Mouse (Mus musculus): Measurements from ENCODE around the gene Naglu. TPM values are rescaled to one million over a fixed set of nuclear protein-coding genes. Genes with fewer than 3 reads are reported as not detected.

Naglu gene
- polyA plus RNA-seq, 1 experiment = 12.5 TPM

- TF ChIP-seq CTCF (IDR thresholded peaks at IDR 0.05; ENCODE audit: borderline replicate concordance, extremely low read depth, insufficient read depth, insufficient read length) (no peak), POLR2A (IDR thresholded peaks at IDR 0.05; ENCODE audit: borderline replicate concordance, extremely low read depth, insufficient read depth, insufficient read length, poor library complexity, severe bottlenecking) (no peak)
- DNase-seq (ENCODE audit: low read depth) = no peak
These were observed 11.1 kb upstream of the Naglu start for GRCm38 (mm10) chr11:101058726-101059125.

DNA sequence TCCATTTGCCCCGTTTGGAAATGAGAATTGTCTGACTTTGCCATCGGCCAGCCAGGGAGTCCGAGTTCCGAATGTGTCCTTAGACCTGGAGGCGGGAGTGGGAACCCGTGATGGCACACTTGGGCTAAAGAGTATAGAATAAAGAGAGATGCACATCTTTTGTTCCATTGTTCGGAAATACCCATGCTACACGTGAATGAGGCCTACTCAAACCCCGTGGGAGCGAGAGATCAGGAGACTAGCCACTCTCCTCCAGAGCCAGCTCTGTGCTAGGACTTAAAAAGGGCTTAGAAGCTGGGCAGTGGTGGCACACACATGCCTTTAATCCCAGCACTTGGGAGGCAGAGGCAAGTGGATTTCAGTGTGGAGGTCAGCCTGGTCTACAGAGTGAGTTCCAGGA lies 10.3 kb upstream of the Naglu start:
- TF ChIP-seq CTCF (IDR thresholded peaks at IDR 0.05; ENCODE audit: borderline replicate concordance, extremely low read depth, insufficient read depth, insufficient read length) (no peak), POLR2A (IDR thresholded peaks at IDR 0.05; ENCODE audit: borderline replicate concordance, extremely low read depth, insufficient read depth, insufficient read length, poor library complexity, severe bottlenecking) (no peak)
- no peak for DNase-seq (ENCODE audit: low read depth)

DNA sequence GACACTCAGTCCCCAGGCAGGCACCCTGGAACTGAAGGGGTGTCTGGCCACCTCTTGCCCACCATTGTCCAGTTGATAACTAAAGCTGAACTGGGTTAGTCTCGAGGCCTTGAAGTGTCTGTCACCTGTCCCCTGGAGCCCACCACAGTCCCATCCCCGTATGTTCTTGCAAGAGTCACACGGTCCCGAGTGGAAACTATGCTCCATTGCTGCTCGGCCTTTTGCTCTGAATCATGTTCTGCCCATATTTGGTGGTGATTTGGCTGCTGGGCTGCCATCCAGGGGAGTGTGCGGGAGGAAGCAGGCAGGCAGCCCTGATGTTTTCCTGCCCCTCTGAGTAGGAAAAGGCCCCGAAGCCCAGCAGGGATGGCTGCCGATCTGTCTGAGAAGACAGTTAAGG lies 9.7 kb upstream of the Naglu start:
- DNase-seq (ENCODE audit: low read depth) = peak; percentile 39
- TF ChIP-seq POLR2A (IDR thresholded peaks at IDR 0.05; ENCODE audit: borderline replicate concordance, extremely low read depth, insufficient read depth, insufficient read length, poor library complexity, severe bottlenecking) (no peak), CTCF (IDR thresholded peaks at IDR 0.05; ENCODE audit: borderline replicate concordance, extremely low read depth, insufficient read depth, insufficient read length) (no peak)

GRCm38 (mm10) chr11:101061049-101061448 lies 8.8 kb upstream of the Naglu start:
- no peak for DNase-seq (ENCODE audit: low read depth)
- no peak for TF ChIP-seq CTCF (IDR thresholded peaks at IDR 0.05; ENCODE audit: borderline replicate concordance, extremely low read depth, insufficient read depth, insufficient read length)
- no peak for TF ChIP-seq POLR2A (IDR thresholded peaks at IDR 0.05; ENCODE audit: borderline replicate concordance, extremely low read depth, insufficient read depth, insufficient read length, poor library complexity, severe bottlenecking)

DNA sequence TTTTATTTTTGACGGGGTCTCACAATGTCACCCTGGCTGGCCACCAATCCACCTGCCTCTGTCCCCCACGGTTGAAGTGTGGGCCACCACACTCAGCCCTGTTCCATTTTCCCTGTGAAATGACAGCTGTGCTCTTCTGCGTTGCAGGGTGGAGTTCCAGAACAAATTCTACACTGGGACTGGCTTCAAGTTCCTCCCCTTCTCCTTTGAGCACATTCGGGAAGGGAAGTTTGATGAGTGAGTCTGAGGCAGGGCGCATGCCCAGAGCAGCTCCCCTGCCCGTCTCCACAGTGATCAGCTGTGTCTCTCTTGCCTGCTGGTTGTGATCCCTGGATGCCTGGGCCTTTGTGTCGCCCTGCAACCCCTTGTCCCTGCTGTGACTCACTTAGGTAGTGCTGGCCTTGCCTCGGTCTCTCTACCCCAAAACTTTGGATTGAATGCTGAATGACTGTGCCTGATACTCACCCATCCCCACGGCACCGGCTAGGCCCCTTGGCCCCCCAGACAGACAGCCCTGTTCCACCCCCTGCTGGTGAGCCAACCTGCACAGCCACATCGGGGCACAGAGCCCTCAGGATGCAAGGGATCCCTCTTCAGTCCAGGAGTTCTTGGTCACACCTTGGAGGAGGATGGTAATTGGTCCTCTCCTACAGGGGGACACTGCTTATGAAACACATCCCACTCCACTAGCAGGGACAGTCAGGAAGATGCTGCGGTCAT lies 7.5 kb upstream of the Naglu start:
- TF ChIP-seq CTCF (IDR thresholded peaks at IDR 0.05; ENCODE audit: borderline replicate concordance, extremely low read depth, insufficient read depth, insufficient read length) (no peak), POLR2A (IDR thresholded peaks at IDR 0.05; ENCODE audit: borderline replicate concordance, extremely low read depth, insufficient read depth, insufficient read length, poor library complexity, severe bottlenecking) (no peak)
- DNase-seq (ENCODE audit: low read depth) = no peak

- TF ChIP-seq POLR2A (IDR thresholded peaks at IDR 0.05; ENCODE audit: borderline replicate concordance, extremely low read depth, insufficient read depth, insufficient read length, poor library complexity, severe bottlenecking) = no peak
- TF ChIP-seq CTCF (IDR thresholded peaks at IDR 0.05; ENCODE audit: borderline replicate concordance, extremely low read depth, insufficient read depth, insufficient read length) = no peak
- DNase-seq (ENCODE audit: low read depth) = no peak
These were observed 6.7 kb upstream of the Naglu start for GRCm38 (mm10) chr11:101062971-101063675.

DNA sequence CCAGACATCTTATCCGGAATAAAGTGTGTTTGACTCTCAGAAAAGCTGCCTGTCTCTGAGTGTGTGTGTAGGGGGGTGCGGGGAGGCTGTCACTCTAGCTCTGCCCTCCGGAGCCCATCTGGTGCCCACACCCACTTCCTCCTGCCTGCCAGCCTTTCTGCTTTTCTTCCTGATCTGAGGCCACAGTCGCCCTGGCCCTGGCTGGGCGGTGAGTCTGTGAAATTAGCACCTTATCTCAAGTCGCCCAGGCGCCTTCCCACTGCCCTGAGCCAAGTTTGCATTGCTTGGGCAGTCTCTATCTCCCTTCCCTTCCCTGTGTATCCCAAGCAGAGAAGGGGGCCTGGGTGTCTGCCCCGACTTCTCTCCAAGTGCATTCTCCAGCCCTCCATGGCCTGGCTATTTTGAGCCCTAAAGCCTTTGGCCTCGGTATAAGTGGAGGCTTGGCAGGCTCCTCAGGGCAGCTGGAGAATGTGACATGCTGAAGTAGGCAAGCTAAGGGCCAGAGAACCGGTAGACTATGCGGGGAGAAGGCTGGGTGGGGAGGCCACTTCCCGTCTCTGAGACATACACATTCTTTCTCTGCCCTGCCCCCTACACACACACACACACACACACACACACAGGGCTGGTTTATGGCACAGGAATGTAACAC lies 6.0 kb upstream of the Naglu start:
- peak; percentile 51 for DNase-seq (ENCODE audit: low read depth)
- TF ChIP-seq CTCF (IDR thresholded peaks at IDR 0.05; ENCODE audit: borderline replicate concordance, extremely low read depth, insufficient read depth, insufficient read length) (no peak), POLR2A (IDR thresholded peaks at IDR 0.05; ENCODE audit: borderline replicate concordance, extremely low read depth, insufficient read depth, insufficient read length, poor library complexity, severe bottlenecking) (no peak)

- DNase-seq (ENCODE audit: low read depth) = no peak
- TF ChIP-seq CTCF (IDR thresholded peaks at IDR 0.05; ENCODE audit: borderline replicate concordance, extremely low read depth, insufficient read depth, insufficient read length) = no peak
- TF ChIP-seq POLR2A (IDR thresholded peaks at IDR 0.05; ENCODE audit: borderline replicate concordance, extremely low read depth, insufficient read depth, insufficient read length, poor library complexity, severe bottlenecking) = no peak
These were observed 5.3 kb upstream of the Naglu start for GRCm38 (mm10) chr11:101064462-101064861.

DNA sequence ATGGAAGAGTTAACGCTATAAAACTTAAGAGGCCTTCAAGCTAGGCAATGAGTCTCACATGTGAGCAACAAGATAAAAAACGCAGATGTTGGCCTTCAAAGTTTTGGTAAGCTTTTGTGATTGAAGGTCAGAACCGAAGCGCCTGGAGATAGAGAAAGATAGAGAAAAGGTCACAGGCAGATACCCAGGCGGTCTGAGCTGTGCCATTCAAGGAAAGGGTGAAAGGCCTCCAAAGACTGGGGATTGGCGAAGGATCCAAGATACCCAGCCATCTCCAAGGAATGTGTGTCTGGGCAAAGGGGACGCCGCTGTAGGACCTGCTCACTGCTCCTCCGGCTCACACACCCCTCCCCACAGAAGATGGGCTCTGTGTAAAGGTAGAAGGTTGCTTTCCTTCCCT lies 4.8 kb upstream of the Naglu start:
- no peak for DNase-seq (ENCODE audit: low read depth)
- TF ChIP-seq POLR2A (IDR thresholded peaks at IDR 0.05; ENCODE audit: borderline replicate concordance, extremely low read depth, insufficient read depth, insufficient read length, poor library complexity, severe bottlenecking) (no peak), CTCF (IDR thresholded peaks at IDR 0.05; ENCODE audit: borderline replicate concordance, extremely low read depth, insufficient read depth, insufficient read length) (no peak)

GRCm38 (mm10) chr11:101066549-101067412 lies 3.0 kb upstream of the Naglu start:
- TF ChIP-seq CTCF (IDR thresholded peaks at IDR 0.05; ENCODE audit: borderline replicate concordance, extremely low read depth, insufficient read depth, insufficient read length) (peak; percentile 97), POLR2A (IDR thresholded peaks at IDR 0.05; ENCODE audit: borderline replicate concordance, extremely low read depth, insufficient read depth, insufficient read length, poor library complexity, severe bottlenecking) (no peak)
- peak; percentile 89 for DNase-seq (ENCODE audit: low read depth)

DNA sequence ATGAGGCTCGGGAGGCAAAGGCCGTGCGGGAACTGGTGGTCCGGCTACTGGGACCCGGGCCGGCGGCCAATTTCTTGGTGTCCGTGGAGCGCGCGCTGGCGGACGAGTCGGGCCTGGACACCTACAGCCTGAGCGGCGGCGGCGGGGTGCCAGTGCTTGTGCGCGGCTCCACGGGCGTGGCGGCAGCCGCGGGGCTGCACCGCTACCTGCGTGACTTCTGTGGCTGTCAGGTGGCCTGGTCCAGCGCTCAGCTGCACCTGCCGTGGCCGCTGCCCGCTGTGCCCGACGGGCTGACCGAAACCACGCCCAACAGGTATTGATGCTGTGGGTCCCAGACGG lies 346 bp downstream of the Naglu start:
- DNase-seq (ENCODE audit: low read depth) = no peak
- TF ChIP-seq POLR2A (IDR thresholded peaks at IDR 0.05; ENCODE audit: borderline replicate concordance, extremely low read depth, insufficient read depth, insufficient read length, poor library complexity, severe bottlenecking) (no peak), CTCF (IDR thresholded peaks at IDR 0.05; ENCODE audit: borderline replicate concordance, extremely low read depth, insufficient read depth, insufficient read length) (no peak)

All from brain, embryonic 14.5 days (tissue).